Mouse (Mus musculus) neutrophil, adult 65 days (primary cell): Measurements from ENCODE around the gene Tmem189. TPM values are rescaled to one million over a fixed set of nuclear protein-coding genes. Genes with fewer than 3 reads are reported as not detected.

Experiments
- total RNA-seq: library from RNA; stranded (reverse); gene quantifications from 2 replicates; pipeline ENCODE4 v1.2.4, GENCODE M21; 2023

The Tmem189 gene
- 259 and 390 TPM in 2 replicates for total RNA-seq

GRCm38 (mm10) chr2:167689501-167690218, at the start of gene Tmem189:
Gene Tmem189 (minus strand): TSS chr2:167689822.

GRCm38 (mm10) chr2:167688498-167689451, 847 bp downstream of the Tmem189 start, which contains the start of gene Cebpb:
Gene Cebpb (plus strand): TSS chr2:167688915.

GRCm38 (mm10) chr2:167661270-167662203, 28.1 kb downstream of the Tmem189 start, which contains the start of gene Gm20431:
Gene Gm20431 (minus strand): TSS chr2:167661496.

GRCm38 (mm10) chr2:167631591-167632448, 57.8 kb downstream of the Tmem189 start, which contains the start of gene Ube2v1:
Gene Ube2v1 (minus strand): TSS chr2:167632095.

Other genes starting within 250 kb of the Tmem189 start
- gene Rnf114, start 197.2 kb downstream of the Tmem189 start, total RNA-seq: 63.0 and 66.4 TPM in 2 replicates
- 72.2 and 73.4 TPM in 2 replicates for gene Spata2, start 196.9 kb downstream of the Tmem189 start, total RNA-seq
- gene Snai1, start 151.6 kb downstream of the Tmem189 start, total RNA-seq: 2.2 and 4.9 TPM in 2 replicates
- 59.8 and 67.6 TPM in 2 replicates for gene Ube2v1, start 57.7 kb downstream of the Tmem189 start, total RNA-seq
- gene Gm20431, start 28.3 kb downstream of the Tmem189 start, total RNA-seq: 18.9 and 22.7 TPM in 2 replicates
- gene Cebpb, start 907 bp downstream of the Tmem189 start, total RNA-seq: 593 and 647 TPM in 2 replicates
- 189 and 215 TPM in 2 replicates for gene Ptpn1, start 242.2 kb upstream of the Tmem189 start, total RNA-seq